Mouse (Mus musculus): ENCODE results near the gene Dnajc5. TPM values are rescaled to one million over a fixed set of nuclear protein-coding genes. Genes with fewer than 3 reads are reported as not detected.

Gene Dnajc5
- polyA plus RNA-seq, 1 experiment = 218 TPM

- H3K27ac ChIP-seq (ENCODE audit: insufficient read depth, low read length) = no peak overlapping the region
- TF ChIP-seq CTCF (IDR thresholded peaks at IDR 0.05; ENCODE audit: borderline replicate concordance, insufficient read depth, low read depth, low read length) = no peak
- no peak for TF ChIP-seq POLR2A (IDR thresholded peaks at IDR 0.05; ENCODE audit: borderline replicate concordance, insufficient read depth, low read length)
- peaks cover 13% of the 10 kb centered on the region for H3K4me1 ChIP-seq (ENCODE audit: control insufficient read depth, insufficient read depth, low read length)
- no peaks in the 10 kb centered on the region for H3K27me3 ChIP-seq (ENCODE audit: control insufficient read depth, insufficient read depth, low read length)
- WGBS = 24% methylated on average over 10 of the region's 10 CpGs
- H3K4me3 ChIP-seq (replicated peaks; ENCODE audit: insufficient read depth, low read depth, low read length) = peak overlapping the region; percentile 90
- peak in 1 of 2 experiments; percentile 24 for DNase-seq
These were observed 81.5 kb downstream of the Dnajc5 start for GRCm38 (mm10) chr2:181601751-181602145.

DNA sequence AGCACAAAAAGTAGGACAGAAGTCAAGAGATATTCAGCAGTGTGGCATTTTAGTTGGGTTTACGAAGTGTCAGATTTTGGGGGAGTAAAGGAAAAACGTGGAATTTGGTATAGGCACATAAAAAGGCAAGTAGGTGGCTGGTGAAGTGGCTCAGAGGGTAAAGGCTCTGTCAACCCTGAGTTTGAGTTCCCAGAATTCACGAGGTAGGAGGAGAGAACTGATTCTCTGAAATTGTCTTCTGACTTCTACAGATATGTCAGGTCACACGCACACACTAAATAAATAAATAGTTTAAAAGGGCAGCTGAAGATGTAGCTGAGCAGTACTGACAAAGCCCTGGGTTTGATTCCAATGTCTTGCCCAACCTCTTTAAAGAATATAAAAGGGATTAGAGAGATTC is 82.1 kb downstream of the Dnajc5 start:
- no peak for DNase-seq
- H3K4me3 ChIP-seq (replicated peaks; ENCODE audit: insufficient read depth, low read depth, low read length) = no peak overlapping the region
- H3K27me3 ChIP-seq (ENCODE audit: control insufficient read depth, insufficient read depth, low read length) = no peaks in the 10 kb centered on the region
- no peak overlapping the region for H3K27ac ChIP-seq (ENCODE audit: insufficient read depth, low read length)
- no peak for TF ChIP-seq CTCF (IDR thresholded peaks at IDR 0.05; ENCODE audit: borderline replicate concordance, insufficient read depth, low read depth, low read length)
- TF ChIP-seq POLR2A (IDR thresholded peaks at IDR 0.05; ENCODE audit: borderline replicate concordance, insufficient read depth, low read length) = no peak
- H3K4me1 ChIP-seq (ENCODE audit: control insufficient read depth, insufficient read depth, low read length) = peaks cover 8% of the 10 kb centered on the region
- WGBS = 71% methylated on average over 4 of the region's 4 CpGs

Other genes with a start within 250 kb of the Dnajc5 start
- 28.7 and 30.1 TPM in 2 replicates for gene Gmeb2, start 232.4 kb upstream of the Dnajc5 start, polyA plus RNA-seq (2012; rRNA removed)
- gene Stmn3, start 206.0 kb upstream of the Dnajc5 start, polyA plus RNA-seq (2012; rRNA removed) = 1,100 TPM in 2 replicates
- gene Rtel1, start 200.7 kb upstream of the Dnajc5 start, polyA plus RNA-seq (2012; rRNA removed) = 88.5 and 103 TPM in 2 replicates
- 102 and 106 TPM in 2 replicates for gene Zgpat, start 155.6 kb upstream of the Dnajc5 start, polyA plus RNA-seq (2012; rRNA removed)
- gene Arfrp1, start 155.1 kb upstream of the Dnajc5 start, polyA plus RNA-seq (2012; rRNA removed) = 75.6 and 77.7 TPM in 2 replicates
- gene Lime1, start 140.4 kb upstream of the Dnajc5 start, polyA plus RNA-seq (2012; rRNA removed) = 79.8 and 85.0 TPM in 2 replicates
- gene Zbtb46, start 61.1 kb upstream of the Dnajc5 start, polyA plus RNA-seq (2012; rRNA removed) = 31.9 and 34.6 TPM in 2 replicates
- not detected in 2 replicates for gene Abhd16b, start 27.3 kb upstream of the Dnajc5 start, polyA plus RNA-seq (2012; rRNA removed)
- 154 and 159 TPM in 2 replicates for gene Tpd52l2, start 23.3 kb upstream of the Dnajc5 start, polyA plus RNA-seq (2012; rRNA removed)
- gene Uckl1, start 64.4 kb downstream of the Dnajc5 start, polyA plus RNA-seq (2012; rRNA removed) = 142 and 149 TPM in 2 replicates
- gene Prpf6, start 71.4 kb downstream of the Dnajc5 start, polyA plus RNA-seq (2012; rRNA removed) = 44.2 and 44.6 TPM in 2 replicates
- gene Zfp512b, start 72.3 kb downstream of the Dnajc5 start, polyA plus RNA-seq (2012; rRNA removed) = 55.5 and 55.6 TPM in 2 replicates
- gene Samd10, start 78.7 kb downstream of the Dnajc5 start, polyA plus RNA-seq (2012; rRNA removed) = 61.0 and 62.2 TPM in 2 replicates
- gene Gm29797, start 136.5 kb downstream of the Dnajc5 start, polyA plus RNA-seq (2012; rRNA removed) = 0.21 and 0.26 TPM in 2 replicates
- gene Sox18, start 151.2 kb downstream of the Dnajc5 start, polyA plus RNA-seq (2012; rRNA removed) = 15.1 and 17.8 TPM in 2 replicates
- 128 and 138 TPM in 2 replicates for gene Tcea2, start 159.8 kb downstream of the Dnajc5 start, polyA plus RNA-seq (2012; rRNA removed)
- 29.2 and 30.6 TPM in 2 replicates for gene Rgs19, start 173.5 kb downstream of the Dnajc5 start, polyA plus RNA-seq (2012; rRNA removed)
- gene Lkaaear1, start 178.0 kb downstream of the Dnajc5 start, polyA plus RNA-seq (2012; rRNA removed) = not detected in 2 replicates
- 28.6 and 35.1 TPM in 2 replicates for gene Oprl1, start 194.5 kb downstream of the Dnajc5 start, polyA plus RNA-seq (2012; rRNA removed)
- gene Myt1, start 242.8 kb downstream of the Dnajc5 start, polyA plus RNA-seq (2012; rRNA removed) = 44.2 and 47.5 TPM in 2 replicates

Data from cerebellum, adult 2 months (tissue).